Mouse (Mus musculus): ENCODE results near the gene Metap1d.

DNA sequence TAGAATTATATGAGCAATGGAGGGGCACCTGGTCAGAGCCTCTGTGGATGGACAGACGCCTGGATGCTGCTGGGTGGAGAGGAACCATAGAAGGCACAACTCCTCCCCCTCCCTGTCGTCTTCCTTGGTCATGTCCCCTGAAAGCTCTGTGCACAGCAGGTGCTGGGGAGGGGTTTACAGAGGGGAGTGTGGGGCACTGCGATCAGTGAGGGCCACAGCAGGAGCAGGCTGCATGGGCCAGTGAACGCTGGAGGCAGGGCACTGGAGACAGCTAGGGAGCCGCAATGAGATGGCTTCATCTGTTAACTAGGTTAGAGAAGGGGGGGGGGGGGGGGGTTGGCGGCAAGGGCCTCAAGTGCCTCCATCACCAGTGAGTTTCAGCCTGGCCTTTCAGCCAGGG is 13.0 kb downstream of the Metap1d start:
- TF ChIP-seq CTCF (IDR thresholded peaks at IDR 0.05; ENCODE audit: borderline replicate concordance, insufficient read depth, low read depth, low read length) (no peak), POLR2A (IDR thresholded peaks at IDR 0.05; ENCODE audit: borderline replicate concordance, insufficient read depth, low read length) (no peak)

Data from cerebellum, adult 2 months (tissue).